Mouse (Mus musculus) stomach, embryonic 16.5 days (tissue): ENCODE data around the gene Rc3h1. TPM values are rescaled to one million over a fixed set of nuclear protein-coding genes. Genes with fewer than 3 reads are reported as not detected.
"Not testable (repeated sequence)": the region's sequence is repeated elsewhere in the genome, so short reads cannot be mapped to it uniquely, and the experiment has no call there.

ENCODE experiments used
- ATAC-seq: fragments of 200-750 bp; cut with Nextera tagmentation; 2 replicates; pipeline ENCODE4 v1.8.0; 2017; ENCODE audit warnings: moderate number of reproducible peaks, moderate TSS enrichment; ENCODE audit not compliant: insufficient read depth, low FRiP score
- H3K27ac ChIP-seq: fragments of 300-500 bp; sonication (generic); 2 replicates; pipeline ENCODE4 v1.5.1; 2014; ENCODE audit warnings: low read length
- H3K27me3 ChIP-seq: fragments of 300-500 bp; sonication (generic); 2 replicates; pipeline ENCODE4 v1.6.1; 2014; ENCODE audit warnings: low read length, control low read depth, mixed read lengths; ENCODE audit not compliant: control insufficient read depth, insufficient read depth
- H3K36me3 ChIP-seq: fragments of 300-500 bp; sonication (generic); 2 replicates; pipeline ENCODE4 v1.6.1; 2014; ENCODE audit warnings: low read length; ENCODE audit not compliant: control insufficient read depth, insufficient read depth
- H3K4me1 ChIP-seq: fragments of 300-500 bp; sonication (generic); 2 replicates; pipeline ENCODE4 v1.6.1; 2014; ENCODE audit warnings: low read length, control low read depth, mixed read lengths; ENCODE audit not compliant: control insufficient read depth, insufficient read depth
- H3K4me2 ChIP-seq: fragments of 300-500 bp; sonication (generic); 2 replicates; pipeline ENCODE4 v1.6.1; 2014; ENCODE audit warnings: low read depth, low read length, mixed read lengths
- H3K4me3 ChIP-seq: fragments of 300-500 bp; sonication (generic); replicated peaks from 2 replicates; pipeline ENCODE4 v1.5.1; 2014; ENCODE audit warnings: mild to moderate bottlenecking, low read length
- H3K9ac ChIP-seq: fragments of 300-500 bp; sonication (generic); 2 replicates; pipeline ENCODE4 v1.6.1; 2014; ENCODE audit warnings: low read length
- H3K9me3 ChIP-seq: fragments of 300-500 bp; sonication (generic); replicated peaks from 2 replicates; pipeline ENCODE4 v1.6.1; 2016; ENCODE audit warnings: low read length, control low read depth; ENCODE audit not compliant: control insufficient read depth
- WGBS: fragments of 180-500 bp; shearing (Covaris S2); extraction: QIAGEN DNeasy Blood & Tissue Kit; methylation state at CpG from one replicate; pipeline ENCODE4 v1.1.7; 2014; 5-methylcytosine and 5-hydroxymethylcytosine counted together
- polyA plus RNA-seq: library from polyadenylated mRNA; unstranded; fragments of >200 nt; fragmentation: Nextera tagmentation; extraction: Ambion mirVana; gene quantifications from 2 replicates; pipeline ENCODE4 v1.2.1, GENCODE M21; 2015

Rc3h1 gene
- 6.3 and 6.4 TPM in 2 replicates for polyA plus RNA-seq

DNA sequence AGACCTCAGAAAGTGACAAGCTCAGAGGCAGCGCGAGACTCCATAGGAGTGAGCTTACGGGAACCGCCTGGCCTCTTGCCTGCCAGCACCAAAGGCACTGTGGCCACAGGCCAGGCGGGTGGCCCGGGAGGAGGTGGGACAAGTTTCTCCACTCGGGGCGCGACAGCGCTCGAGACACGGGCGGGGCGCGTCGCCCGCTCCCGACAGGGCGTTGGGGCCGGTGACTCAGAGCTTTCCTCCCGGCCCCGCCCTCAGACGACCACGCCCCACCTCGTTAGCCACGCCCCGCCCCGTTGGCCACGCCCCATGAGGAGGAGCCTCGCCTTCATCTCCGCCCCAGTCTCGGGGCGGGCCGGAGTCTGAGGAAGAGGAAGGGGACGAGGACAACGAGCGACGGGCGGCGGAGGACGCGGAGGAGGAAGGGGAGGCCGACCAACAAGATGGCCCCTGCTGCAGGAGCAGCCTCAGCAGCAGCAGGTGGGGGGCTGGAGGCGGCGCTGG, at the start of gene Rc3h1:
Gene Rc3h1 (plus strand): TSS at position 362 of the 501 bp plus-strand sequence.
- ATAC-seq, result peak; percentile 96
- peak within 1 kb of the TSS; percentile 99 for H3K4me3 ChIP-seq
- peaks cover 4% of the 10 kb centered on the region for H3K4me1 ChIP-seq
- peak within 1 kb of the TSS; percentile 86 for H3K27ac ChIP-seq
- peak within 1 kb of the TSS; percentile 80 for H3K4me2 ChIP-seq
- H3K9ac ChIP-seq, result peak within 1 kb of the TSS; percentile 97
- no peaks in the 10 kb centered on the region for H3K9me3 ChIP-seq
- no peaks in the 10 kb centered on the region for H3K27me3 ChIP-seq
- H3K36me3 ChIP-seq, result no peaks in the 10 kb centered on the region
- under 1% methylated on average over 45 of the region's 45 CpGs for WGBS

DNA sequence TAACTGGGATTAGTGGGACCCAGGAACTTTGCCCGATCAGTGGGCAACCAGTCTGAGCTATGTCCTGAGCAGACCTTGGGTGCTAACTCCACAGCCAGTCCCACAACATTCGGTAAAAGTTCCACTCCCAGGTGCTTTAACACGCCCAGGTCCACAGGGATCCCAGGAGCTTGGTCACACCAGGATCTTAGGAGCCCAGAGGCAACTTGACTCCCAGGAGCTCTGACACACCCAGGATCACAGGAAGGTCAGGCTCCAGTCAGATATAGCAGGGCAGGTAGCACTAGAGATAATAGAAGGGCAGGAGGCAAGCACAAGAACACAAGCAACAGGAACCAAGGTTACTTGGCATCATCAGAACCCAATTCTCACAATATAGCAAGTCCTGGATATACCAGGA, 48.1 kb upstream of the Rc3h1 start:
- Histone ChIP-seq H3K9me3 (no peaks in the 10 kb centered on the region), H3K27me3 (no peaks in the 10 kb centered on the region), H3K36me3 (no peaks in the 10 kb centered on the region), H3K9ac (no peak overlapping the region), H3K4me2 (no peak overlapping the region), H3K27ac (no peak overlapping the region), H3K4me3 (no peak overlapping the region), H3K4me1 (no peaks in the 10 kb centered on the region)
- 70% methylated on average over 3 of the region's 3 CpGs for WGBS
- ATAC-seq, result no peak

DNA sequence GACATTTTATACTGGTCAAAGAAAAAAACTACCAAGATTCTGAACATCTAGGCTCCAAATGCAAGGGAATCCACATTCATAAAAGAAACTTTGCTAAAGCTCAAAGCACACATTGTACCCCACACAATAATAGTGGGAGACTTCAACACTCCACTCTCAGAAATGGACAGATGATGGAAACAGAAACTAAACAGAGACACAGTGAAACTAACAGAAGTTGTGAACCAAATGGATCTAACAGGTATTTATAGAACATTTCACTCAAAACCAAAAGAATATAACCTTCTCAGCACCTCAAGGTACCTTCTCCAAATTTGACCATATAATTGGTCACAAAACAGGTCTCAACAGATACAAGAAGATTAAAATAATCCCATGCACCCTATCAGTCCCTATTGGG, 46.3 kb upstream of the Rc3h1 start:
- not testable (repeated sequence) for H3K9me3 ChIP-seq, H3K36me3 ChIP-seq, H3K27ac ChIP-seq, H3K4me1 ChIP-seq, H3K9ac ChIP-seq, ATAC-seq, H3K4me3 ChIP-seq, H3K27me3 ChIP-seq, H3K4me2 ChIP-seq

DNA sequence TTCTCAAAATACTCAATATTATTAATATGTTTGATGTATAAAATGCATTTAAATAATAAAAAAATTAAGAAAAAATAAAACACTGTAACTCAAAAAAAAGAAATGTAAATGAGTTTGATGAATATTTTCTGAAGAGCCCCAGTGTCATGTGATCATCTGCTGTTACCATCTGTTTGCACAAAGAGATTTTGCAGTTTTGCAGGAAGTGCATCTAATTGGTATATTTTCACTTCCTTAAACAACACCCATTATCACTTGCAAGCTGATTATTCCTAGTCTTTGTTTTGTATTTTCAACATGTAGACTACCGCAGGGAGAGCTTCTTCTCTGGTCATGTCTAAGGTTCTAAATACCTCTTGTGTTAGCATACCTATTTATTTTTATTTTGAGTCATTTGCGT, 45.1 kb upstream of the Rc3h1 start:
- no peak for ATAC-seq
- Histone ChIP-seq H3K27me3 (no peaks in the 10 kb centered on the region), H3K4me2 (no peak overlapping the region), H3K4me1 (no peaks in the 10 kb centered on the region), H3K9ac (no peak overlapping the region), H3K27ac (no peak overlapping the region), H3K4me3 (no peak overlapping the region), H3K36me3 (no peaks in the 10 kb centered on the region), H3K9me3 (no peaks in the 10 kb centered on the region)
- WGBS, result 80% methylated on average over 2 of the region's 2 CpGs

DNA sequence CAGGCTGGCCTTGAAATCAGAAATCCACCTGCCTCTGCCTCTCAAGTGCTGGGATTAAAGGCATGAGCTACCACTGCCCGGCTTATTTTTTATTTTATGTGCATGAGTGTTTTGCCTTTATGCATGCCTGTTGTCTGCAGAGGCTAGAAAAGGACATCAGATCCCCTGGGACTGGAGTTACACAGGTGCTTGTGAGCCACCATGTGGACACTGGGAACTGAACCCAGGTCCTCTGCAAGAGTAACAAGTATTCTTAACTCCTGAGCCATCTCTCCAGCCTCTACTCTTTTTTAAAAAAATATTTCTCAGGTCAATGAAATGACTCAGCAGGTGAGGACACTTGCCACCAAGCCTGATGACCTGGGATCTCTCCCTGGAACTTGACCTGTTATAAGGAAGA, 44.6 kb upstream of the Rc3h1 start:
- no peak for ATAC-seq
- Histone ChIP-seq H3K36me3 (no peaks in the 10 kb centered on the region), H3K4me3 (no peak overlapping the region), H3K4me1 (no peaks in the 10 kb centered on the region), H3K27ac (no peak overlapping the region), H3K4me2 (no peak overlapping the region), H3K27me3 (no peaks in the 10 kb centered on the region), H3K9me3 (no peaks in the 10 kb centered on the region), H3K9ac (no peak overlapping the region)
- 87% methylated on average over 1 of the region's 1 CpGs for WGBS

DNA sequence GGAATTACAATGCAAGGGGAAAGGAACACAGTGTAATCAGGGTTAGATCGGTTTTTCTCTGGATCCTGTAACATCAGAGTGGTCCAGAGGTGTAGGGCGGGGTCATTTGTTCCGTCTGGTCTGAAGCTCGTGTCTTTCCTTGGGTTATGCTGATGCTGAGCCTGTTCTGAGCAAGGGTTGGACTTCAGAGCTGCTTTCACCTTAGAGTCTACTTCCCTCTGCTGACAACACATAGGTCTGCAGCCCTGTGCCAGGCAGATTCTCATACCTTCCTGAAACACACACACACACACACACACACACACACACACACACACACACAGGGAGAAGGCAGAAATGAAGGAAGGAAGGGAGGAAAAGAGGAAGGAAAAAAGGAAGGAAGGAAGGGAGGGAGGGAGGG, 43.2 kb upstream of the Rc3h1 start:
- ATAC-seq, result peak; percentile 50; the same call in 1 of the 2 replicates
- Histone ChIP-seq H3K4me3 (no peak overlapping the region), H3K27me3 (no peaks in the 10 kb centered on the region), H3K27ac (no peak overlapping the region), H3K4me2 (no peak overlapping the region), H3K9me3 (no peaks in the 10 kb centered on the region), H3K4me1 (no peaks in the 10 kb centered on the region), H3K36me3 (no peaks in the 10 kb centered on the region), H3K9ac (no peak overlapping the region)
- 54% methylated on average over 4 of the region's 4 CpGs for WGBS

DNA sequence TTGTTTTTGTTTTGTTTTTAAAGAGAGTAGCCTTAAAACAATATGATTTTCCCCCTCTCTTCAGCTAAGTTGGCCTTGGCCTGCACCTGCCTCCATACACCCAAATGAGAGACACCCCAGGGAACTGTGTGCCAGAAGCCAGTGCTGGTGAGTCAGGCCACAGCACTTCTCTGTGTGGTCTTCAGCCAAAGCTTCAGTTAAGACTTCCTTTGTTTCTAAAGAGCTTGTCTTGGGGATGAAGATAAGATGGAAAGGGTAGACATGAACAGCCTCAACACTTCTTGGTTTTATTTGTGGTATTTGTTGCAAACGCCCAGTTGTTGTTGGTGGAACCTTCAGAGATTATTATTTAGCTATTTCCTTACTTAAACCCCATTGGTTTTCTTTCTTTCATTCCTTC, 31.5 kb upstream of the Rc3h1 start:
- no peak overlapping the region for H3K9ac ChIP-seq
- H3K27me3 ChIP-seq, result no peaks in the 10 kb centered on the region
- no peak overlapping the region for H3K4me3 ChIP-seq
- H3K9me3 ChIP-seq, result no peaks in the 10 kb centered on the region
- H3K4me1 ChIP-seq, result no peaks in the 10 kb centered on the region
- H3K4me2 ChIP-seq, result no peak overlapping the region
- no peaks in the 10 kb centered on the region for H3K36me3 ChIP-seq
- H3K27ac ChIP-seq, result no peak overlapping the region
- 77% methylated on average over 1 of the region's 1 CpGs for WGBS
- no peak for ATAC-seq

DNA sequence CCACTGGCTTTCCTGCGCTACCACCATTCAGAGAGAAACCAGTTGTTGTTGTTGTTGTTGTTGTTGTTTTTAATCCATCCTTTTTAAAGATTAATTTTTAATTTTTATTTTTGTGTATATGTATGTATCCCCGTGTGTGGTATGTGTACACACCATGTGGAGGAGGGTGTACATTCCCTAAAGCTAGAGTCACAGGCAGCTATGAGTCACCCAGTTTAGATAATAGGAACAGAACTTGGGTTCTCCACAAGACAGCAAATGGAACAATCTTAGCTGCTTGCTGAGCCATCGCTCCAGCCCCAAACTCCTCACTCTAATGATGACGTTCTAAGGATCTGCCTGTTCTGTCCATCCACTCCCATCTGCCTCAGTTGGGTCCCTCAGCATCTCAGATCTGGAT, 29.2 kb upstream of the Rc3h1 start:
- Histone ChIP-seq H3K4me2 (no peak overlapping the region), H3K36me3 (no peaks in the 10 kb centered on the region), H3K9ac (no peak overlapping the region), H3K4me3 (no peak overlapping the region), H3K4me1 (no peaks in the 10 kb centered on the region), H3K27me3 (no peaks in the 10 kb centered on the region), H3K27ac (no peak overlapping the region), H3K9me3 (no peaks in the 10 kb centered on the region)
- ATAC-seq, result no peak
- WGBS, result 88% methylated on average over 4 of the region's 4 CpGs

DNA sequence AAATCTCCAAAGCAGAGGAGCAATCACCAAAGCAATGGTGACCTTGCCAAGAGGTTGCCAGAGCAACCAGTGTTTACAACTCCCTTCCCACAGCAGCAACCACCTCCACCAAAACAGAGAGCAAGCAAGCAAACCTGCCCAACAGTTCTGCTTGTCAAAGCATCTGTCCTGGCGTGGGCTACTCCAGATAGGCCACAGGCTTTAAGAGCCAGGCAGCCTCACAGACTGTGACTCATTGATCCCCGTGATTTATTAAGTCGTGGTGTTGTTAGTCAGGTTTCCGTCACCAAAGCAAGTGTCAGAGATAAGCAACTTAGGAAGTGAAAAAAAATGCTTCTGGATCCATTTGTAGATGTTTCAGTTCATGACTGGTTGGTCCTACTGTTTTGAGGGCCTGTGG, 27.7 kb upstream of the Rc3h1 start:
- Histone ChIP-seq H3K9ac (no peak overlapping the region), H3K4me3 (no peak overlapping the region), H3K9me3 (no peaks in the 10 kb centered on the region), H3K4me1 (no peaks in the 10 kb centered on the region), H3K27ac (no peak overlapping the region), H3K36me3 (no peaks in the 10 kb centered on the region), H3K27me3 (no peaks in the 10 kb centered on the region), H3K4me2 (no peak overlapping the region)
- WGBS, result 29% methylated on average over 4 of the region's 4 CpGs
- no peak for ATAC-seq

DNA sequence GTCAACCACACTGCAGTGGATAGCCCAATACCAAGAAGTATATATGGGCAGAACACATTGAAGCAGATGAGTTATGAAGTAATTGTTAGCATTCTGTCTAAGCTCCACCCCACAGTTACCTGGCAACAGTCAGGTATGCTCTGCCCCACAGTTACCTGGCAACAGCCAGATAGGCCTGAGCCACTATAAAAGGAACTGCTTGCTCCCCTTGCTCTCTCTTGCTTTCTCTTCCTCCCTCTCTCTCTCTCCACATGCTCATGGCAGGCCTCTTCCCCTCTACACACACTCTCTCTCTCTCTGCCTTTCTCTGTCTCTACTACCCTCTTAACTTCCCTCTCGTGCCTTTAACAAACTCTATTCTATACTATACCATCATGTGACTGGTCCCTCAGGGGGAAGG, 24.8 kb upstream of the Rc3h1 start:
- not testable (repeated sequence) for H3K4me3 ChIP-seq, H3K4me2 ChIP-seq, H3K36me3 ChIP-seq, H3K27ac ChIP-seq, H3K4me1 ChIP-seq, H3K9me3 ChIP-seq, H3K27me3 ChIP-seq, H3K9ac ChIP-seq, ATAC-seq
- WGBS, result 50% methylated on average over 1 of the region's 1 CpGs
